Mouse (Mus musculus) heart, postnatal 10 days (tissue): ENCODE data around the gene Plk5. TPM values are rescaled to one million over a fixed set of nuclear protein-coding genes. Genes with fewer than 3 reads are reported as not detected.

Experiments
- DNase-seq, 2 experiments: peaks; one replicate each; pipeline ENCODE4 v3.0.0; 2021
- intact Hi-C: fragments of 180-260 bp; cut with DNase I; formaldehyde crosslinking; loops from one replicate; pipeline ENCODE4 v1.15.1; 2025
- total RNA-seq, 2 experiments: library from RNA; stranded (reverse); gene quantifications; 2 replicates each; pipeline ENCODE4 v1.2.3; 2021

The Plk5 gene
- total RNA-seq, 2 experiments from 2014 or later = 0.25 TPM; not detected in 1

GRCm38 (mm10) chr10:80384709-80385108, 28.4 kb downstream of the Plk5 start:
- DNase-seq = no peak
- intact Hi-C loops = no loop called here

- intact Hi-C loops = no loop called here
- DNase-seq = no peak
Measured at GRCm38 (mm10) chr10:80385310-80385709, 29.1 kb downstream of the Plk5 start.

DNA sequence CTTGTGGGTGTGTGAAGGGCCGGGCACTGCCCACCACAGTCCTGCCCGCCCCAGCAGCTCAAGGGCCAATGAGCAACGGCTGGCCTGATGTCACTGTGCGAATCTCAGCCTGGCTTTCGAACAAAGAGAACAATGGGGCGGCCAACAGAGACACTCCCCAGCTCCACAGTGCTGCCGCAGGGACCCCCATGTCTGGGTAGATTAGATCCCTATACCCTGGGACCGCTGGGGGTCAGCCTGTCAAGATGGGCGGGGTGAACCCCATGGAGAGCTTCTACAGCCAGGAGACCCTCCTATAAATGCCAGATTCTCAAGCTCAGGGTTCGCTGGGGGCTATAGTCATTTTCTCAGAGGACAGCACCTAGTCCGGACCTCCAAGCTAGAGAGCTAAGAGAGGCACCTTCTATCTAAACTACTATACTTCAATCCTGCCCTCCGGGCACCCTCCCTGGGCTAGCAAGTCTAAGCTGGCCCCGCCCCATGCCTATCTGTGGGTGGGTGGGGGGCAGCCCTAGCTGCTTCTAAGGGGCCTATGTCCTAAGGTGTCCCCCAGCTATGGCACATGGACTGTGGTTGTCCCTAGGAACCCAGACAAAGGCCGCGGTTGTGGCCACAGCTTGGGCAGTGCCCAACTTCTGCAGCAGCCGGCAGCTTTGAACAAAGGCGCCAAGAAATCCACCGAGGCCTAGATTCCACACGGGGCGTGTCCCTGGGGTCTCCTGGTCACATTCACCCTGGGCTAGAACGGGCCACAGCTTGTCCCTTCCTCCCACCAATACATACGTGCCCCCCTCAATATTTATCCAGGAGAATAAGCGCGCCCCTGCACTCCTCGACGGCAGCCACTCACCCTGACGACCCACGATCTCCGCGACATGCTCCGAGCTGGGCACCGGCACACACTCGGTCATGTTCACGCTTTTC, 29.8 kb downstream of the Plk5 start:
- intact Hi-C loops = no loop called here

GRCm38 (mm10) chr10:80386735-80387471, 30.6 kb downstream of the Plk5 start:
- no peak for DNase-seq
- intact Hi-C loops = no loop called here

More for the DNA sequence above, 29.8 kb downstream of the Plk5 start:
- peak; percentile 56 to 65 for DNase-seq

DNA sequence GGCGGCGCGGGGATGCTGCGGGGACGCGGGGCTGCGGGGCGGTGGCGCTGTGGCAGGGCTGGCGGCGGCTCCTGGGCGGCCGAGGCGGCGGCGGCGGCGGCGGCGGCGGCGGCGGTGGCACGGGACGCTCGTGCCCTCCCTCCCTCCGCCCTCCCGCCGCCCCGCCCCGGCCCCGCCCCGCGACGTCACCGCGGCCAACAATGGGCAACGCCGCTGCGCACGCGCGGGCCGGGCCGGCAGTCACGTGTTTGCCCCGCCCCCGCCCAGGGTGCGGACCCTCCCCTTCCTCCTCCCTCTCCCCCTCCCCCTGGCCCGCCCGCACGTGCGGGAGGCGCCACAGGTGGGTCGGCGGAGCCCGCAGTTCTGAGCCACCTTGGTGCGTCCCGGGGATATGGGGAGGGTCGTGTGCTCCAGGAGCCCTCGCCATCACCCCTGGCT, 31.3 kb downstream of the Plk5 start, which contains the start of gene Mex3d:
TSS of gene Mex3d (minus strand) at position 138 of the 438 bp plus-strand sequence.
- DNase-seq = peak; percentile 89 to 90
- intact Hi-C loops = no loop called here

- DNase-seq = no peak
- intact Hi-C loops = no loop called here
Measured at GRCm38 (mm10) chr10:80388731-80389130, 32.5 kb downstream of the Plk5 start.

DNA sequence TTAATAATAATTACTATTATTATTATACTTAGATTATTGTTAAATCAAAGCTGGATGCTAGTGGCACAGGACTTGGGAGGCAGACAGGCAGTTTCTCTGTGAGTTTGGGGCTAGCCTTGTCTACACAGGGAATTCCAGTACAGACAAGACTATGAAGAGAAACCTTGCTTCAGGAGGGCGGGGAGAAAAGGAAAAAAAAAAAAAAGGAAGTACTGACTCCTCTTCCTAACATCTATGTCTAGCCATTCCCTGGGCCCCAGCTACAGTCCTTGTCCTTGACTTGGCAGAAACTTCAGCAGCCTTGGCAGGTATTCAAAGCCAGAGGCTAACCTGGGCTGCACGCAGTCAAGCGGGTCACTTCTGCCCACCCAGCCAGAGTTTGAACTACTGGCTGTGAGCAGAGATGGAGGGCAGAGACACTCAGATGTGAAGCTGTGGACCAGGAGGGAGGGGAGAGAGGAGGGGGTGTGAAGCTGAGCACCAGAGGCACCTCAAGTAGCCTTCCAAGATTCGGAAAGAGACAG, 33.0 kb downstream of the Plk5 start:
- intact Hi-C loops = no loop called here
- DNase-seq = no peak

DNA sequence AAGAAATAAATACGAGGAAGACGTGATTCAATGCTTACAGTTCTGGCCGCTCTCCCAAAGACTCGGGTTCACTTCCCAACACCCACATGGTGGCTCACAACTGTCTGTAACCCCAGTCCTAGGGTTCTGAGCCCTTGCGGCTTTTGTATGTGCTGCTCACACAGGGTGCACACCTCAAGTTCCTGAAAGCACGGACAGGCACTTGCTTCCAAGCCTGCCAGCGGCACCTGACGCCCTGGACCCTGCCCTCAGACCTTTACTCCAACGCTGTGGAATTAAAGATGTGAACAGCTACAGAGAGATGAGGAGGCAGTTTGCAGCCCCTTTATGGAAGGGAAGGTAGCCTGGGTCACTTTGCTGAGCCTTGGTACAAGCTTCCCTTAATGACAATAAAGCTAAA, 34.4 kb downstream of the Plk5 start:
- DNase-seq = no peak
- intact Hi-C loops = no loop called here

- no peak for DNase-seq
- intact Hi-C loops = no loop called here
Measured at GRCm38 (mm10) chr10:80392687-80393086, 36.4 kb downstream of the Plk5 start.

DNA sequence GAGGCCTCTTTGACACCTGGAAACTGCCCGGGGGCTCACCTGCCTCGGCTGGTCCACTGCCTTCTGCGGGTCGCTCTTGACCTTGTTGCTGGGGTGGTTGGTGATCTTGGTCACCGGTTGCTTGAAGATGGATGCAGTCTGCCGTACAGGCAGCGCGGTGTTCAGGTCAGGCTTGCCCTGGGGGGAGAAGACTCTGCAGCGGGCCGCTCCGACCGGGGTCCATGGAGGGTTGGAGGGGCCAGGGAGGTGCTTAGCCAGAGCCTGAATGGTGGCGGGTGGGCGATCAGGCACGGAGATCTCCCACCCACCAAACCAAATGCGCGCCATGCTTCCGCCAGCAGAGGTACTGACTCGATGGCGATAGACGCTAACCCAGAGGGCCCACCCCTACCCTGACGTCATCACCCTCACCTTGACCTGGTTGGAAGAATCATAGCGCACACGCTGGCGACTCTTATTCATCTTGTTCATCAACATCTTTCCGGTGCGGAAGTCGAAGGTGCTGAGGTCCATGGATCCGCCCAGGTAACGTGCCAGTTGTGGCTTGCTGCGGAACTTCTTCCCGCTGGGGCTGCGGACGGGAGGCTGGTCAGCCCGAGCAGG, 38.9 kb downstream of the Plk5 start:
- intact Hi-C loops = no loop called here
- DNase-seq = no peak

GRCm38 (mm10) chr10:80396822-80397523, 40.7 kb downstream of the Plk5 start:
- intact Hi-C loops = no loop called here
- DNase-seq = no peak

GRCm38 (mm10) chr10:80397524-80398173, 41.4 kb downstream of the Plk5 start:
- intact Hi-C loops = no loop called here
- no peak for DNase-seq

DNA sequence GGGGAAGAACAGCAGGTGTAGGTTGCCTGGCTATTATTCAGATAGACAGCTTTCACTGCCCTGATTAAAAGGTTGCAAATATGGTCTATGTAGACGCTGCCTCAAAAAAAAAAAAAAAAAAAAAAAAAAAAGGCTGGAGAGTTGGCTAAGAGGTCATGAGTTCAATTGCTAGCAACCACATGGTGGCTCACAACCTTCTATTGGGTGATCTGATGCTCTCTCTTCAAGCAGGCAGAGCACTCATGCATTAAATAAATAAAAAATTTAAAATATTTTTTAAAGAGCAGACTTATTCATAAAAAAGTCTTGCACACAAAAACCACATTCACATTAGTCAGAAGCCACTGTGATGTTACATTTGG, 41.9 kb downstream of the Plk5 start:
- intact Hi-C loops = no loop called here

GRCm38 (mm10) chr10:80398719-80399190, 42.5 kb downstream of the Plk5 start:
- DNase-seq = peak; percentile 99
- intact Hi-C loops = no loop called here

More for the DNA sequence above, 41.9 kb downstream of the Plk5 start:
- DNase-seq = no peak

DNA sequence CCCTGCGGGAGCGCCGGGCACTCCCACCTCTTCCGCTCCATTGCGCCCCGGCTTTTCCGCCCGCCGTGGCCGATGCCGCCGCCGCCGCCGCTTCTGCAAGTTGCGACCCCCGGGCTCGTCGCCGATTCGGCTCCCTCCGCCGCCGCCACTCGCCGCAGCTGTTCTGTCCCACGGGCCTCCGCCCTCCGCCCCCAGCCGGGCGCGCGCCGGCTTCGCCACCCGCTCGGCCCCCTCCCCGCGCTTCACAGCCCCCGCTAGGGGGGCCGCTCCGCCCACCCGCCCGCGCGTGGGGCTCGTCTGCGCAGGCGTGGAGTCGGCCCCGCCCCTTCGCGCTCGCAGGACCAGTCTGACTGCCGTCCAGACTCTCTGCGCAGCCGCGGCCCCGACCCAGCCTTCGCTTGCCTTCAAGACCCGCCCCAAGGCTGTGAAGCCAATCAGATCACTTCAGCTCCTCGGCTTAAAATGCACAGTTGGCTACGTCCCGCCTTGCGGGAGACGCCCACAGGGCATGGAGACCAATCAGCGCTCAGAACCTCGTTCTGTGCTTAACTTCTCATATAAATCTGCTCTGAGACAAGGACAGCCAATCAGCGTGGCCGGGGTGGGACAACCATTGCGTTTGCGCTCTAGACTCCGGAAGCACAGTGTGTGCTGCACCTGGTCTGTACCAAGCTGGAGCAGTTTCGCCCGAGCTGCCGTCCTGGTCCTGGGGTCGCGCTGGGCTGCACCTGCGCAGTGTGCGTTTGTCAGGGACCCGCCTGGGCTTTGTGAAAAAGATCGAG, 43.1 kb downstream of the Plk5 start, which contains the start of gene Mbd3:
TSS of gene Mbd3 (minus strand) at position 360 of the 782 bp plus-strand sequence.
- intact Hi-C loops = no loop called here
- DNase-seq = peak; percentile 100

GRCm38 (mm10) chr10:80399973-80400703, 43.9 kb downstream of the Plk5 start:
- intact Hi-C loops = no loop called here
- no peak for DNase-seq

DNA sequence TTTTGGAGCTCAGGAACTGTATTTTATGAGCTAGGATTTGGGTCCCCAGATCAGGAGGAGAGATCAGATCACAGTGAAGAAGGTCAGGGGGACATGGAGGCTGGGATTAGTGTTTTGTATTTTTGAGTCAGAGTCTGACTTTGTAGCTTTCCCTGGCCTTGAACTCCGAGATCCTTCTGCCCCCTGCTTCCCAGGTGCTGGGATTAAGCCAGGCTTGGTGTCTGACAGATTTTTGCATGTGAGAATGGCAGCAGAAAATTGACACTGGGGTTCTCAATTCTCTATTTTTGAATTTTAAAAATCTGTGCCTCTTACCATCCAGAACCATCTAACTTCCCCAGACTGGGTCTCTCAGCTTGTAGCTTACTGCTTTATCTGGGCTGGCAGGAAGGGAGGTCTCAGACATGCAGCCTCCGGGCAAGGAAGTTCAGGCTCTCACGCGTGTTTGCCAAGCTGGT, 44.5 kb downstream of the Plk5 start:
- DNase-seq = no peak
- intact Hi-C loops = no loop called here
